Mouse (Mus musculus): ENCODE measurements around the gene Clca4a. TPM values are rescaled to one million over a fixed set of nuclear protein-coding genes. Genes with fewer than 3 reads are reported as not detected.
"Not testable (repeated sequence)": the region's sequence is repeated elsewhere in the genome, so short reads cannot be mapped to it uniquely, and the experiment has no call there.

The Clca4a gene
- total RNA-seq (2021), result not detected
- long read RNA-seq, experiment 1, result 0 reads
- long read RNA-seq, experiment 2, result 0 reads

GRCm38 (mm10) chr3:144974945-144975344 lies at the start of gene Clca4a:
TSS of gene Clca4a (minus strand) at chr3:144975045.
- no peak for DNase-seq (ENCODE audit: low spot score in 2 of 2)

- DNase-seq (ENCODE audit: low spot score in 2 of 2), result no peak
Measured at GRCm38 (mm10) chr3:145017807-145018206, 43.0 kb upstream of the Clca4a start.

- DNase-seq (ENCODE audit: low spot score in 2 of 2), result no peak
Measured at GRCm38 (mm10) chr3:145004422-145004821, 29.6 kb upstream of the Clca4a start.

- DNase-seq (ENCODE audit: low spot score in 2 of 2), result no peak
Measured at GRCm38 (mm10) chr3:145000912-145001311, 26.1 kb upstream of the Clca4a start.

- DNase-seq (ENCODE audit: low spot score in 2 of 2), result no peak
Measured at GRCm38 (mm10) chr3:144993055-144993454, 18.2 kb upstream of the Clca4a start.

- DNase-seq (ENCODE audit: low spot score in 2 of 2), result no peak
Measured at GRCm38 (mm10) chr3:144992618-144993017, 17.8 kb upstream of the Clca4a start.

GRCm38 (mm10) chr3:144985890-144986289 lies 11.0 kb upstream of the Clca4a start:
- DNase-seq (ENCODE audit: low spot score in 2 of 2), result no peak

- no peak for DNase-seq (ENCODE audit: low spot score in 2 of 2)
Measured at GRCm38 (mm10) chr3:144980551-144980950, 5.7 kb upstream of the Clca4a start.

- no peak for DNase-seq (ENCODE audit: low spot score in 2 of 2)
Measured at GRCm38 (mm10) chr3:144977631-144978030, 2.8 kb upstream of the Clca4a start.

GRCm38 (mm10) chr3:144976091-144976490 lies 1.2 kb upstream of the Clca4a start:
- DNase-seq (ENCODE audit: low spot score in 2 of 2), result no peak

- DNase-seq (ENCODE audit: low spot score in 2 of 2), result no peak
Measured at GRCm38 (mm10) chr3:144971553-144972270, 3.1 kb downstream of the Clca4a start.

GRCm38 (mm10) chr3:144969755-144970154 lies 5.1 kb downstream of the Clca4a start:
- DNase-seq (ENCODE audit: low spot score in 2 of 2), result no peak

- no peak for DNase-seq (ENCODE audit: low spot score in 2 of 2)
Measured at GRCm38 (mm10) chr3:144966074-144966473, 8.8 kb downstream of the Clca4a start.

GRCm38 (mm10) chr3:144950829-144951228 lies 24.0 kb downstream of the Clca4a start:
- DNase-seq (ENCODE audit: low spot score in 2 of 2), result no peak

GRCm38 (mm10) chr3:144947376-144947775 lies 27.5 kb downstream of the Clca4a start:
- DNase-seq (ENCODE audit: low spot score in 2 of 2), result not testable (repeated sequence)

GRCm38 (mm10) chr3:144933625-144934024 lies 41.2 kb downstream of the Clca4a start:
- not testable (repeated sequence) for DNase-seq (ENCODE audit: low spot score in 2 of 2)

- DNase-seq (ENCODE audit: low spot score in 2 of 2), result no peak
Measured at GRCm38 (mm10) chr3:144933011-144933491, 41.8 kb downstream of the Clca4a start.

- no peak for DNase-seq (ENCODE audit: low spot score in 2 of 2)
Measured at GRCm38 (mm10) chr3:144932335-144932734, 42.5 kb downstream of the Clca4a start, which contains the start of gene Clca4b. TSS of gene Clca4b (minus strand) at chr3:144932529.

- no peak for DNase-seq (ENCODE audit: low spot score in 2 of 2)
Measured at GRCm38 (mm10) chr3:144914014-144914413, 60.8 kb downstream of the Clca4a start.

Data from left cerebral cortex, adult 18-20 months (tissue).